Mouse (Mus musculus) right cerebral cortex, postnatal 36 days (tissue): ENCODE data around the gene Aldh1a2.

Experiments used
- DNase-seq, 2 experiments: peaks; one replicate each; pipeline ENCODE4 v3.0.0; 2022; ENCODE audit warnings: low spot score in 2 of 2, mixed read lengths in 1 of 2

Aldh1a2 gene

DNA sequence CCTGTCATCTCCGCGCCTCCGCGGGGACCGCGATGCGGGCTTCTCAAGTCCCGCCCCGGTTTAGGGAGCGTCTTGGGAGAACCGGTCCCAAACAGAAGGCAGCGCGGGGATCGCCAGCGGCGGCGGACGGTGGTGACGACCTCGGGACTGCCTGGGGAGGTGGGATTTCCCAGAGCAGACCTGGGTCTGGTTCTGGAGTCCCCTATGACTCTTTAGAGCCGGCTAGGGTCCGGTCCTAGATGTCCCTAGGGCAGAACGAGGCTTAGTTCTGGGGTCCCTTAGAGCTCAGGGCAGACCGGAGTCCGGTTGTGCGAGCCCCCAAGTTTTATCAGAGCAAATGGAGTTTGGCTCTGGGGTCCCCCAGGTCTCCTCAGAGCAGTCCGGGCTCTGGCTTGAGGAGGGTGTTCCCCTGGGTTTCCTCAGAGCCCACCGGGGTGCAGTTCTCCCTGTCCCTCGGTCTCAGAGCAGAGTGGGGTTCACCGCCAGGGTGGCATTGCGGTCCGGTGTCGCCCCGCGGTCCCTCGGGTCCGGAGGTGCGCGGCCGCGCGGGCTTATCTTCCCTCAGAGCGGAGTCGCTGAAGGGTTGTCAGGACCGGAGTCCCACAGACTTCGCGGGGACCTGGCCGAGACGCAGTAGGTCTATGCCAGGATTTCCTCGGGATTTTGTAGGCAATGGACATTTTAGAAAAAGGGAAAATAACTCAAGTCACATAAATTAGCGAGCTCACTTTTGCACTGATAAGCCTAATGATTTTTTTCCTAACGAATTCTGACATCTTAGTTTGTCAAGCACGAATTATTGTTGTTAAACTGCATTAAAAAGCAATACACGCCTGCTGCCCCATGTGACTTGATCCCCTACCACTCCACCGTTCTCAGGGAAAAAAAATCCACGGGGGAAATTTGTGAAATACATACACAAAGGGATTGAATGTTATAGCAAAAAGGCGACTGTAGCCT is 727 bp downstream of the Aldh1a2 start:
- no peak for DNase-seq

DNA sequence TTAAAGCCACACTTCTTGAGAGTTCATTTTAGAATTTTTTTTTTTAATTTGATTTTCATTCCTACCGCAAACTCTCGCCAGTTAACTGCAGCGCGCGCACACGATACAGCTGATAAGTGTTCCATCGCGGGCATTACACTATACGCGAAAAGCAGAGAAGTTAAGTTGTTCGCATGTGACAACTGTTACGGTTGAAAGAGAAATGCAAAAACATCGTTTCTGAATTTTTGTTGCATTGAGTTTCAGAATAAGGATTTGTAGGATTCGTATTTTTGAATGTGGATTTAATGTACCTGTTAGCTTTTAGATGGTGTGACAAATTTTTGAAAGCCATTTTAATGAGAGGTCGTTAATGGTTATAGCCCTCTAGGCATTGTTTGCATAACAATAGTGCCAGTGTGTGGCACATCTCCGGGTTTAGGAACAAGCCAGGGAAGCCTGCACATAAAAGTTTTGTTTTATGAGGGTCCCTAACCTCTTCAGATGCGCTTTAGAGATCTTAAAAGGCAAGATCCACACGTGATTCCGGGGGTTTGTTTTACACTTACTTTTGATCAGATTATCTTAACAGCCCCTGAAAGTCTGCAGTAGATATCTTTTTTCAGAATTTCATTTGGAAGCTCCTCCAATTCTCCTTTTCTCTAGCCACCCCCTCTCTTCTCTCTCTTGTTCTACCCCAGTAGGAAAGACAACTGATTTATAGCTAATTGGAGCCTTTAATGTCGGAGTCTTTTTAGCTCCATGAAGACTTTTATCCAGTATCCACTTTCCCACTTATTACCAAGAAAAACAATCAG is 1.6 kb downstream of the Aldh1a2 start:
- no peak for DNase-seq

DNA sequence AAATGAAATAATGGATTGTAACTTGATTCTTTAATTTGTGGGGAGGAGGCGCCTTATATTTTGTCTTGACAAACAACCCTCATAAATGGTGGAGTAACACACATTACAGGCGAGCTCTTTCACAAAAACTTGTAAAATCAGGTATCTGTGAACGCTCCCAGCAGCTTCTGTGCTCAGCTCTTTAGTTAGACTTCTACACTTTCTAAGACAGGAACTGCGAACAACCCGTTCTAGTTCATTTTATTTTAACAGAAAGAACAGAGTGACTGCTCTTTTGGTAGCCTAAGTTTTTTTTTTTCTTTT is 2.2 kb downstream of the Aldh1a2 start:
- DNase-seq = no peak

DNA sequence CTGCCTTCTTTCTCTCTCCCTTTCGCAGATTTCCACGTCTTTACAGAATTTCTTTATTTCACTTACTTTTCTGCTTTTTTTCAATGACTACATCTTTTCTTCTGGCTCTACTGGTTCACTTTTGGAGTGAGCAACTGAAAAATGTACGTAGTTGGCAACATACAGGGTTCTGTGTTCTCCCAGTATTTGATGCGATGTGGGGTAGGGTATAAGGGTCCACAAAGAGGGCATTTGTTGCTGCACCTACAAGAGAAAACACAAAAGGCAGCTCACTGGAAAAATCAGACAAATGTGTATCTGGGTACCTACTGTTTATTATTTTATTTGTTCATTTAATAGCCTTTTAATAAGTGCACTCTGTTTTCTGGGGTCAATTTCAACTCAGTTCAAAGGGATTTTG is 3.6 kb downstream of the Aldh1a2 start:
- DNase-seq = no peak

DNA sequence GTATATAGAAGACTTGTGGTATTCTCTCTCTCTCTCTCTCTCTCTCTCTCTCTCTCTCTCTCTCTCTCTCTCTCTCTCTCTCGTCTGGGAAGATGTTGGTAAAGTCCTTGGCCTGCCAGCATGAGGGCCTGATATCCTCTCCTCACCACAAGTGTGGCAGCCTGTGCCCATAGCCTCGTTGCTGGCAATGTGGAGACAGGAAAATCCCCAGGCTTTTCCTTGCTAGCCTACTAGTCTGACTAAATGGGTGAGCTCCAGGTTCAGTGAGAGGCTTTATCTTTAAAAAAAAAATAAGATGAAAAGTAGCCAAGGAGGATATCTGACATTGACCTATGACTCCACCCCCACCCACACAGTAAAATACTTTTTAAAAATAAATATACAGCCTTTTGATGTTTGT is 4.8 kb downstream of the Aldh1a2 start:
- no peak for DNase-seq

DNA sequence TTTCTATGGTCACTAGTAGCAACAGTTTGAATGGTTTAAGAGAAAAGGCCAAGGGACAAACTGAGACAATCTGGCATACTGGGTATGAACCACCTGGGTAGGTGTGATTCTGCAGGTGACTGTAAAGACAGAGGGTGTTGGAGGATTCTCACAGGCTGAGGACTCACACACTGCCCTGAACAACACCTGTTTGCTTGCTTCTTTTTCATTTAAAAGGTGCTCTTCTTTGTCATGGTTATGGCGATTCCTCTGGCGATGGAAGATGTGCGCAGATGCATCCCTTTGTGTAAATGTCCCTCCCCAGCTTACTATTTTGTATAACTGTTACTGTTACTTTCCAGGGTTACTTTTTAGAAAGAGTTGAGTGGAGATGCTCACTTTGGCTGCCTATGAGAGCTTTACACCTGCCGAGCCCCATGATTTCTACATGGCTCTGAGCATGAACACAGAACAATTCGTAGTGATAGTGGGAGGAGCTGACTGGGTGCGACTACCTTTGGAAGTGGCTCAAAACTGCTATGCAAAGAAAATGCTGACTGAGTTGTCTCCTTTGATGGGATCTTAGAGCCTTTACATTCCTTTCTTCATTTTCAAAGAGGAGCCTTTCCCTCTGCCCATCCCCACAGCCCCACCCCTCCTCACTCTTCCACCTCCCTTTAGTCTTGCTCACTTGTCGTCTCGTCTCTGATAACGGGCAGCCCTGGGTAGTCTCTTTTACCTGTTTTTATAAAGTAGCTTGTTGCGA is 11.8 kb downstream of the Aldh1a2 start:
- no peak for DNase-seq

DNA sequence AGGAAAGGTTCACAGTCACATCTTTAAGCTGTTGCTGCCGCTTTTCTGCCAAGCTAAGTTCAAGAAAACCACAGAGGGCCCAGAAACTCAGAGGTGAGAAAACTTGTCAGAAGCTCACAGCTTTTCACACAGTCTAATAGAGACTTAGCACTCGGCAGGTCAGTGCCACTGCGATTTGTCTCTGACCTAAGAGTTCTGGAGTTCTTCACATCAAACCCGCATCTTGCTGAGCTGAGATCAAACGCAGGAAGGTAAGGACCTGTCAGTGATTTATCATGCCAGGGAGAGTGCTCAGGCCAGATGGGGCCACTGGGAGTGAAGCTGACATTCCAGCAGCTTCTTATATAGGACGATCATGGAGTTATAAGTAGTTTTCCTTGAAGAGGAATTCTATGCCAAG is 14.4 kb downstream of the Aldh1a2 start:
- DNase-seq = no peak

DNA sequence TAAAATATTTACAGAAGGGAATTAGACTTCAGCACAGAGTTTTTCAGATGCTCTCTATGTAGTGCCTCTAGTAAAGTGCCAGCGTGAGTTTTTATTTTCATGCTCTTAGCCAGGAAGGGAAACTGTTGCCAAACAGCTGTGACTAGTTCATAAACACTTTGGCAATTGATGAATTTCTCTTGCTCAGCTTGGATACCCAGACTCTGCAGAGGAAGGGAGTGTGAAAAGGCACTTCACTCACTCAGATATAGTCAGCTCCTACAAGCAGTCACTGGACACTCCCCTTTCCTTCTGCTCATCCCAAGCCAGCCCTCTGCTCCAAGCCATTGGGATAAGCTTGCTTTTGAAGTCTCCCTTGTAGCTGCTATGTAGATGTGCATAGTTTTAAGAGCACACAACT is 21.0 kb downstream of the Aldh1a2 start:
- DNase-seq = no peak

DNA sequence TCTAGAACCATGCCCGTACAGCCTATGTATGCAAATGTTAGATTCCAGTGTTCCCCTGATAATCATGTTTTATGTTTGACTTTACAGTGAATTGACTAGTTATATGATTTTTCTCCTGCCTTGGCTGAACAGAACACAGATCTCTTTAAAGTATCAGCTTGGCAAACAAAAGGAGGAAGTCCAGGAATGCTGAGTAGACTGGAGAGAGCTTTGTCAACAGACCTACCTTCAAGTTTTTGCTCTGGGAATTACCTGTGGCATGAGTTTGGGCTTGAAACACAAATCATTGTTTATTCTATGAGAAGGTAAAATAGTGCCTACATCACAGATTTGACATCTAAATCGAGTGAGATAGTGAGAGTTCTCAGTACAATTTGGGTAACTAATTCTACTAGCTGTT is 24.3 kb downstream of the Aldh1a2 start:
- no peak for DNase-seq

DNA sequence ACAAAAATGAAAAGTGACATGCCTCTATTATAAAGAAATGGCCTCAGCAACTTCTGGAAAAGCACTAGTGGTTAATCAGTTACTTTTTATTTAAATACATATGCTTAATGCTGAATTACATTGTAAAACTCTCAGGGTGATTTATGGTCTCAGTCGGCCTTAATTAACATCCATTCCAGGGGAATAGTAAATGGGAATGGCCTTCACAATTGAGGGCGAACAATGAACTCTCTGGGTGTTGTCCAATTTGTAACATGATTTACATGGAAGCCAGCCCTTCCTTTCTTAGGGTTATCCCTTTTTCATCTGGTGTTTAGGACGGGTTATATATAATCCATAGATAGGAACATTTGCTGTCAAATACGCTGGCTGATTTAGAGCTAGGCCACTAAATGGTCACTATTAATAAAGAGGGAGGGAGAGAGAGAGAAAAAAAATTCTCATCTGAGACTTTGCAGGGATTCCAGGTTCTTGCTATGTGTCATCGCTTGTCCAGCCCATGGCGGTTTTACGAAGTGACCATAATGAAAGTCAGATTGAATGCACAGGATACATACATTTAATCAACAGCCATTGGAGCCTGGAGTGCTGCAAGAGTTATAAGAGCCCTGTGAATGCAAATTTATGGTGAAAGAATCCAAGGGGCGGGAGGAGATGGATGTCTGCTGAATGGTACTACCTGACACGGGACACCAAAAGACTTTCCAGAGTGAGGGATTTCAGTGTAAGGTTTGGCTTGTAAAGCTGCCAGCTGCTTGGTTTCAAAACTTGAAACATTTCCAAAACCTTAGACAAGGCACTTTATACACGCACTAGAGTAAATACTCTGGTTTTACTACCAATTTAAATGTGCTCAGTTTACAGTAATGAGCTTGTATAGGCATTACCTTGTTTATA is 26.2 kb downstream of the Aldh1a2 start:
- DNase-seq = no peak

DNA sequence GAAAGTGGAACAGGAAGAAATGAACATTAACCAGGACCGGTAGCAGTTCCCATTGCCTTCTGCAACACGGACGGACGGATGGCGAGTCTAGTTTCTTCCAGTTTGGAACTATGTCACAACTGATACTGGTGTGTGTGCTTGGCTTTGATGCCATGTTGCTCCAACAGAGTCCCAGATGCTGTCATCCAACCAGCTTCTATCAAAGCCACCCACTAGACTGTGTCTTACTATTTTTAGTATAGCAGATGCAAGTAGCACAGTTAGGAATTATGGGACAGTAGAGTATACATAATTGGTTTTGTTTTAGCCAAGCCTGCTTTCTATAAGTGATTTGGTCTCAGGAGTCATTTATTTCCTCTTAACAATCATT is 26.8 kb downstream of the Aldh1a2 start:
- DNase-seq = no peak

DNA sequence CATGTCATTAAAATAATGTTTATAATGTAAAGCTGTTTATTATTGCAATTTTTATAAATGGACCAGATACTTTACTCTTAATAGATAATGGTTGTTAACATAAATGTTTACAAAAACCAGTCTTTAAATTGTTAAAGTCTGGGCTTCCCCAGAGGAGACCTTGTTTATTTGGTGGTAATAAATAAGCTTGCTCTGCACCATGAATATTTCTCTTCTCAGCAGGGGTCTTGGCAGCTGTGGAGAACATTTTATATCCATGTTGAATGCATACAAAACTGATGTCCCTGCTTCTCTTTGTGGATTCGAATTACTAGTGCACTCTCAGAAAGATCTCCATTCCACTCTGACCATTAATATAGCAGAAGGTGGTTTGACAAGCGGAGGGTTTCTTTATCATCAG is 38.8 kb downstream of the Aldh1a2 start:
- no peak for DNase-seq

DNA sequence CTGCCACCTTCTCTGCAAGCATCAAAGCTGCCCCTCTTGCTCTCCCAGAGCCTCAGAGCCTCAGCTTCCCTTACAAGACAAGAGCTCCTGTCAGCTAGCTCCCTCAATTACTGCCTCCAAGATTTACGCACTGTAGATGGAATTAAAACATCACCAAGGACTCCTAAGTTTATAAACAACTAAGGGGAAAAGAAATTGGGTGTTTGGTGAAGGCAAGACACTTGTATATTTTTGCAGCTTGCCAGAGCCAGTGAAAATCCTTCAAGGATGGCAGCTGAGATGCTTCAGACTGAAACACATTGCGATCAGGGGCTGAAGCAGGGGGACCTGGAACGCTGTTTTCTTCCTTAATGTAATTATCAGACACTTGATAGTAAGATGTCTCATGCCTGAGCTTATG is 47.1 kb downstream of the Aldh1a2 start:
- DNase-seq = no peak

DNA sequence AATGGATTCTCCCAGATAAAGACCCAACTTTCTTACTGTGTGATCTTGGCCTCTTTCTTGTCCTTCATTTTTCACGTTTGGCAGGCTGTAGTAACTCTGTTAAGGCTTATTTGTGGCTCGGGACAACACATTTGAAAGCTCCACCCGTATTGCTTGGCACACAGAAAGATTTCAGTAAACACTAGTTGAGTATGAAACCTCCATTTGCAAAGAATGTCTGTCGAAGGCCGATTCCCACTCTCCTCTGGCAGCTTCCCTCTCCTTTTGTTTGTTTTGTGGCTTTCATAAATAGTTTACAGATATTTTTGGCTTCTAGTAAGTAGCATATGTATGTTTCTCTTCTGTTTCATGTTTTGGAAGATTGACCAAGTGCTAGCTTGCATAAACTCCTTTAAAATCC is 54.1 kb downstream of the Aldh1a2 start:
- DNase-seq = no peak

DNA sequence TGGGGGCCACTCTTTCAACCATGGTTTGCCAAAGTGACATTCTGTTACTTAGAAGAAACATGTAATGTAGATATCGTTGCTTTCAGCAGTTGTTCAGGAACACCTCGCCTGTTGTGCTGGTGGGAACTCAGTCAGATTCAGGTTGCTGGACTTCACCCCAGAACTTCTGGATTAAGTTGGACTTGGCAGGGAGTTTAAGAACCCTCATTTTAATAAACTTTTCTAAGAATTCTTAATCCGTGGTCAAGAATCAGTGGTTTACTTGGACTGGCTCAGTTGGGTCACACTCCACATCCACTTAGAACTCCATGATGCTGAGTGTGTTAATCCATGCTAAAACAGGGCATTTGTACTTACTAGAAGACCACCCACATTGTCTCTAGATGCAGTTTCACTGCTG is 54.6 kb downstream of the Aldh1a2 start:
- DNase-seq = no peak

DNA sequence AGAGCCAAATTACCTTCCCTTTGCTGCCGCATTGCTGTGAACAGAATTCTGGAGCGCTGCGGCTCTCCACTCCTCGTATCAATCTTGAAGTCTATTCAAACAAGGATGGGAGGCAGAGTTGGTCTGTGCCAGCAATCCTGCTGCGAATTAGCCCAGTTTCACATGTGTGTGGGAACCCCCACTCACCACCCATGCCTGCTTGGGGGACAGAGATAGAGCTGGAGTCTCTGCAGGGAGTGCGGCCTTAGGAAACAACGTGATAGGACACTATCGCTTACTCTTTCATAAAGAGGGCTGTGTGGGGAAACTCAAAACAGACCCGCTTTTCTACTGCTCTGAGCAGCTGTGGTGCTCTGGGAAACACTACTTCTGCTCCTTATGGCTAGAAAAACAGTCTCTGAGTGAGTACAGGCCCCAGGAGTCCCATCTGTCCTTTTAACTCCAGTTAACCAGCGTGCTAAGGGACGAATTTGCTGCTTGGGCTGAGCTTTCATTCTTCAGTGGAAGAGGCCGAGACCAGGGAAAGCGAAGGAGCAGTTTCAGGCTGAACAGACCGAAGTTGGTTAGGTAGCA is 60.6 kb downstream of the Aldh1a2 start:
- no peak for DNase-seq

DNA sequence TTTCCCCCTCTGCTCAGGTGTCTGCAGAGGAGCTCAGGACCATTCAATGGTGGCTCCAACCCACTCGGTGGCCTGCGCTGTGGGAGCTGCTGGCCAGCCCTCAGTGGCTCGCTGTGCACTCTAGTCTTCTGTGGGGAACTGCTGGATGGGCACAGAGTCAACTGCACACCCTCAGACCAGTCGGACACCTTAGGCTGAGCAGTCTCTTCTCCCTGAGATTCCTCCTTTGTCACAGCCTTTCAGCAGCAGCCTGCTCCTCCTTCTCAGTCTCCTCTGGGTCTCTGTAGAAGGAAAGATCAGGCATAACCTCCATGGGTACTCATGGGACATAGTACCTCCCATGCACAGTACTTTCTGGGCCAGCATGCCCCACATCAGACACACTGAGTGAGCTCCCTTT is 63.2 kb downstream of the Aldh1a2 start:
- DNase-seq = no peak

DNA sequence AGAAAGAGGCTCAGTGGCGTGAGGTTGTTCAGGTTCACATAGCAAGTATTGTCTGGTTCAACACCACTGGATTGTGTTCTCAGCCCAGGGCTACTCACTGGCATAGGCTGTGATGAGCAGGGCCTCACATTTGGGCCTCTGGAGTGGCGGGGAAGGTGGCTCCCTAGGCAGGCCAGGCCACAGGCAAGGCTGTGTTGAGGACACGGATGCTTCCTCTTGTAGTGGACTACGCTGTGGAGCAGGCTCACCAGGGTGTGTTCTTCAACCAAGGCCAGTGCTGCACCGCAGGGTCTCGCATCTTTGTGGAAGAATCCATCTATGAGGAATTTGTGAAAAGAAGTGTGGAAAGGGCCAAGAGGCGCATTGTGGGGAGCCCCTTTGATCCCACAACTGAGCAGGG is 67.6 kb downstream of the Aldh1a2 start:
- DNase-seq = no peak

DNA sequence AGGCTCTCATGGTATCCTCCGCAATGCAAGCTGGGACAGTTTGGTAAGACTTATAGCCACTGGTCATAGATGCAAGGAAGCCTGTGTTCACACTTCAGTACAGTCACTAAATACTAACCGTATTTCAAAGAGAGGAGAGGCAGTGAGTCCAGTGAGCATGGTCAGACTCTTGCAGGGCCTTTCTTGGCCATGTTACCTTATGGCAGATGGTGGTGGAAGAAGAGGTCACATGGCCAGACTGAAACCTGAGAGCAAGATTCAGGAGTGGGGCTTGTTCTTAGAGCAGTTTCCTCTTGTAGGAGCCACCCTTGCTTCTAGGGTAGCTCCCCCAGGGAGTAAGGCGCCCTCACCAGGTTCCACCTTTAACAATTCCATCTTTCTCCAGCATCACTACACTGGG is 69.6 kb downstream of the Aldh1a2 start:
- no peak for DNase-seq

DNA sequence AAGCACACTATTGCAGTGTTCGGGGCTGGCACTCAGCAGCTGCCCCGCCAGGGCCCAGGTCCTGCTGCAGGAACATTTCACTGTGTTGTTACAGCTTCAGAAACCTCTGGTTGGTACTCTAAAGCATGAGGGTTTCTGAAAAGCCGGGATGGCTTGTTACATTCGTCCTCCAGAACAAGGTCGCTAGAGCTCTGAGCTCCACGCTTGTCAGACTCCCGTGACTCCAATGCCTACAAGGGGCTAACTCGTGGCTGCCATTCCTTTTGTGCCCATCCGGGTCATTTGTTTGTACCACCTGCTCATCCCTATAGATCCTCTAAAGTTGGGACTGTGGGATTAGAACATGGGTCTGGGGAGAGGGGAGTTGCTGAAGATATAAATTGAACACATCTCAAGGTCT is 70.8 kb downstream of the Aldh1a2 start:
- DNase-seq = no peak

DNA sequence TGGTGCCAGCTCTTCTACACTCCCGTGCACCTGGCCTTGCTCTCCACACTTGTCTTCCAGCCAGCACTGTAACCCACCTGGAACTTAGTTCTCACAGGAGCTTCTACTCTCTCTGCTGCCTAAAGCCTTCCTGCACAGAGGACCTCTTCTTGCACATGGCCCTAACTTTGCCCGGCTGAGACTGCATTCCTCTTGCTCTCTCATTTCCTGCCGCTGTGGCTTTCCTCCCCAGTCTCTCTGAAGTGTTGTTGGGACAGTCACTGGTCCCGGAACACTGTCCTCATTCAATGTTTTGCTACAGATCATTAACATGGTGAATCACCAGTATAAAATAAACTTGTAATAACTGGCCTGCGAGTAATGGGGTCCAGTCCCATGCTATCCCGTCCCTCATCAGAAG is 73.1 kb downstream of the Aldh1a2 start:
- no peak for DNase-seq
